Mouse (Mus musculus) midbrain, embryonic 15.5 days (tissue): Measurements from ENCODE around the gene Map2k5. TPM values are rescaled to one million over a fixed set of nuclear protein-coding genes. Genes with fewer than 3 reads are reported as not detected.

Experiments
- ATAC-seq: fragments of 200-750 bp; cut with Nextera tagmentation; replicated peaks from 2 replicates; pipeline ENCODE4 v1.8.0; 2017; ENCODE audit warnings: moderate TSS enrichment
- H3K27ac ChIP-seq: fragments of 300-500 bp; sonication (generic); 2 replicates; pipeline ENCODE4 v1.5.1; 2015; ENCODE audit warnings: mild to moderate bottlenecking, inconsistent platforms
- H3K27me3 ChIP-seq: fragments of 300-500 bp; sonication (generic); replicated peaks from 2 replicates; pipeline ENCODE4 v1.6.1; 2015; ENCODE audit warnings: inconsistent platforms
- H3K36me3 ChIP-seq: fragments of 300-500 bp; sonication (generic); replicated peaks from 2 replicates; pipeline ENCODE4 v1.6.1; 2015; ENCODE audit warnings: inconsistent platforms
- H3K4me1 ChIP-seq: fragments of 300-500 bp; sonication (generic); 2 replicates; pipeline ENCODE4 v1.6.1; 2015; ENCODE audit warnings: inconsistent platforms
- H3K4me2 ChIP-seq: fragments of 300-500 bp; sonication (generic); 2 replicates; pipeline ENCODE4 v1.6.1; 2015; ENCODE audit warnings: inconsistent platforms, mild to moderate bottlenecking, moderate library complexity
- H3K4me3 ChIP-seq: fragments of 300-500 bp; sonication (generic); 2 replicates; pipeline ENCODE4 v1.5.1; 2015; ENCODE audit warnings: mild to moderate bottlenecking, inconsistent platforms
- H3K9ac ChIP-seq: fragments of 300-500 bp; sonication (generic); 2 replicates; pipeline ENCODE4 v1.6.1; 2015; ENCODE audit warnings: mild to moderate bottlenecking, inconsistent platforms
- H3K9me3 ChIP-seq: fragments of 300-500 bp; sonication (generic); 2 replicates; pipeline ENCODE4 v1.6.1; 2016; ENCODE audit warnings: inconsistent platforms
- WGBS: fragments of 180-500 bp; shearing (Covaris S2); methylation state at CpG from one replicate; pipeline ENCODE4 v1.1.7; 2015; ENCODE audit warnings: mixed read lengths; 5-methylcytosine and 5-hydroxymethylcytosine counted together
- polyA plus RNA-seq: library from polyadenylated mRNA; unstranded; fragments of >200 nt; fragmentation: Nextera tagmentation; extraction: Ambion mirVana; gene quantifications from 2 replicates; pipeline ENCODE4 v1.2.1, GENCODE M21; 2015

Map2k5 gene
- polyA plus RNA-seq, 1 experiment from 2014 or later, result 38.7 TPM

- Histone ChIP-seq H3K9me3 (no peaks in the 10 kb centered on the region), H3K4me3 (no peak overlapping the region), H3K27ac (no peak overlapping the region), H3K9ac (no peak overlapping the region), H3K4me2 (no peak overlapping the region), H3K36me3 (no peaks in the 10 kb centered on the region), H3K27me3 (no peaks in the 10 kb centered on the region), H3K4me1 (peaks cover 27% of the 10 kb centered on the region)
- WGBS, result 55% methylated on average over 8 of the region's 8 CpGs
- ATAC-seq, result no peak
These were observed 5.2 kb downstream of the Map2k5 start for GRCm38 (mm10) chr9:63372541-63372940.

GRCm38 (mm10) chr9:63360410-63360809 is 17.3 kb downstream of the Map2k5 start:
- Histone ChIP-seq H3K36me3 (no peaks in the 10 kb centered on the region), H3K9me3 (no peaks in the 10 kb centered on the region)
- 48% methylated on average over 3 of the region's 3 CpGs for WGBS

GRCm38 (mm10) chr9:63359016-63359415 is 18.7 kb downstream of the Map2k5 start:
- 90% methylated on average over 5 of the region's 5 CpGs for WGBS
- no peaks in the 10 kb centered on the region for H3K4me1 ChIP-seq
- ATAC-seq, result no peak

More at GRCm38 (mm10) chr9:63360410-63360809, 17.3 kb downstream of the Map2k5 start:
- no peak overlapping the region for H3K9ac ChIP-seq
- H3K4me1 ChIP-seq, result no peaks in the 10 kb centered on the region
- no peak overlapping the region for H3K4me2 ChIP-seq
- no peak for ATAC-seq
- no peaks in the 10 kb centered on the region for H3K27me3 ChIP-seq
- no peak overlapping the region for H3K27ac ChIP-seq
- no peak overlapping the region for H3K4me3 ChIP-seq

GRCm38 (mm10) chr9:63356721-63357120 is 21.0 kb downstream of the Map2k5 start:
- no peak for ATAC-seq
- no peaks in the 10 kb centered on the region for H3K36me3 ChIP-seq
- no peak overlapping the region for H3K27ac ChIP-seq
- no peak overlapping the region for H3K9ac ChIP-seq
- H3K4me2 ChIP-seq, result no peak overlapping the region
- WGBS, result 93% methylated on average over 4 of the region's 4 CpGs
- no peaks in the 10 kb centered on the region for H3K9me3 ChIP-seq
- no peaks in the 10 kb centered on the region for H3K27me3 ChIP-seq
- no peaks in the 10 kb centered on the region for H3K4me1 ChIP-seq
- no peak overlapping the region for H3K4me3 ChIP-seq

More at GRCm38 (mm10) chr9:63359016-63359415, 18.7 kb downstream of the Map2k5 start:
- no peak overlapping the region for H3K27ac ChIP-seq
- H3K36me3 ChIP-seq, result no peaks in the 10 kb centered on the region
- no peak overlapping the region for H3K9ac ChIP-seq
- no peak overlapping the region for H3K4me3 ChIP-seq
- H3K9me3 ChIP-seq, result no peaks in the 10 kb centered on the region
- H3K27me3 ChIP-seq, result no peaks in the 10 kb centered on the region
- no peak overlapping the region for H3K4me2 ChIP-seq

- H3K9me3 ChIP-seq, result no peaks in the 10 kb centered on the region
- ATAC-seq, result no peak
- 84% methylated on average over 9 of the region's 9 CpGs for WGBS
- H3K9ac ChIP-seq, result no peak overlapping the region
- H3K36me3 ChIP-seq, result no peaks in the 10 kb centered on the region
- H3K27ac ChIP-seq, result no peak overlapping the region
- no peak overlapping the region for H3K4me3 ChIP-seq
- no peaks in the 10 kb centered on the region for H3K27me3 ChIP-seq
- H3K4me1 ChIP-seq, result no peaks in the 10 kb centered on the region
- H3K4me2 ChIP-seq, result no peak overlapping the region
These were observed 21.4 kb downstream of the Map2k5 start for GRCm38 (mm10) chr9:63356278-63356677.

GRCm38 (mm10) chr9:63354168-63354567 is 23.5 kb downstream of the Map2k5 start:
- no peaks in the 10 kb centered on the region for H3K9me3 ChIP-seq
- no peak overlapping the region for H3K27ac ChIP-seq
- H3K4me2 ChIP-seq, result no peak overlapping the region
- no peak overlapping the region for H3K4me3 ChIP-seq
- WGBS, result 87% methylated on average over 4 of the region's 4 CpGs
- H3K9ac ChIP-seq, result no peak overlapping the region
- ATAC-seq, result no peak
- H3K36me3 ChIP-seq, result no peaks in the 10 kb centered on the region
- no peaks in the 10 kb centered on the region for H3K27me3 ChIP-seq
- H3K4me1 ChIP-seq, result no peaks in the 10 kb centered on the region

GRCm38 (mm10) chr9:63350030-63350429 is 27.7 kb downstream of the Map2k5 start:
- Histone ChIP-seq H3K4me1 (0 out of 2 replicates have a peak, but pooled peaks cover 4% of the 10 kb centered on the region), H3K4me2 (no peak overlapping the region), H3K27me3 (no peaks in the 10 kb centered on the region), H3K4me3 (no peak overlapping the region), H3K9me3 (no peaks in the 10 kb centered on the region), H3K9ac (no peak overlapping the region), H3K27ac (no peak overlapping the region), H3K36me3 (no peaks in the 10 kb centered on the region)
- 92% methylated on average over 8 of the region's 8 CpGs for WGBS
- no peak for ATAC-seq

GRCm38 (mm10) chr9:63349241-63349640 is 28.5 kb downstream of the Map2k5 start:
- Histone ChIP-seq H3K36me3 (no peaks in the 10 kb centered on the region), H3K9ac (no peak overlapping the region), H3K4me1 (0 out of 2 replicates have a peak, but pooled peaks cover 4% of the 10 kb centered on the region), H3K4me2 (no peak overlapping the region), H3K27ac (no peak overlapping the region), H3K4me3 (no peak overlapping the region), H3K27me3 (no peaks in the 10 kb centered on the region), H3K9me3 (no peaks in the 10 kb centered on the region)
- WGBS, result 88% methylated on average over 3 of the region's 3 CpGs
- ATAC-seq, result no peak

GRCm38 (mm10) chr9:63348146-63348545 is 29.6 kb downstream of the Map2k5 start:
- 94% methylated on average over 1 of the region's 1 CpGs for WGBS
- Histone ChIP-seq H3K9ac (no peak overlapping the region), H3K4me1 (0 out of 2 replicates have a peak, but pooled peaks cover 4% of the 10 kb centered on the region), H3K27me3 (no peaks in the 10 kb centered on the region), H3K27ac (no peak overlapping the region), H3K9me3 (no peaks in the 10 kb centered on the region), H3K4me2 (no peak overlapping the region), H3K4me3 (no peak overlapping the region), H3K36me3 (no peaks in the 10 kb centered on the region)
- ATAC-seq, result no peak

- Histone ChIP-seq H3K4me2 (no peak overlapping the region), H3K9ac (no peak overlapping the region), H3K4me3 (no peak overlapping the region), H3K27me3 (no peaks in the 10 kb centered on the region), H3K27ac (no peak overlapping the region), H3K4me1 (0 out of 2 replicates have a peak, but pooled peaks cover 4% of the 10 kb centered on the region), H3K9me3 (no peaks in the 10 kb centered on the region), H3K36me3 (no peaks in the 10 kb centered on the region)
- no peak for ATAC-seq
- WGBS, result 85% methylated on average over 6 of the region's 6 CpGs
These were observed 31.7 kb downstream of the Map2k5 start for GRCm38 (mm10) chr9:63346029-63346428.

- ATAC-seq, result no peak
- Histone ChIP-seq H3K4me3 (no peak overlapping the region), H3K4me1 (peaks cover 26% of the 10 kb centered on the region), H3K36me3 (no peaks in the 10 kb centered on the region), H3K27me3 (no peaks in the 10 kb centered on the region), H3K9ac (no peak overlapping the region), H3K4me2 (no peak overlapping the region), H3K27ac (no peak overlapping the region), H3K9me3 (no peaks in the 10 kb centered on the region)
- 66% methylated on average over 3 of the region's 3 CpGs for WGBS
These were observed 35.9 kb downstream of the Map2k5 start for GRCm38 (mm10) chr9:63341761-63342160.

- Histone ChIP-seq H3K4me1 (peaks cover 24% of the 10 kb centered on the region), H3K4me2 (no peak overlapping the region), H3K36me3 (no peaks in the 10 kb centered on the region), H3K27ac (peak overlapping the region; percentile 42), H3K27me3 (no peaks in the 10 kb centered on the region), H3K9me3 (no peaks in the 10 kb centered on the region), H3K4me3 (no peak overlapping the region), H3K9ac (no peak overlapping the region)
- no peak for ATAC-seq
- WGBS, result 21% methylated on average over 6 of the region's 6 CpGs
These were observed 38.4 kb downstream of the Map2k5 start for GRCm38 (mm10) chr9:63339256-63339655.

- H3K27ac ChIP-seq, result no peak overlapping the region
- H3K36me3 ChIP-seq, result no peaks in the 10 kb centered on the region
- peaks cover 24% of the 10 kb centered on the region for H3K4me1 ChIP-seq
- no peak for ATAC-seq
- H3K9me3 ChIP-seq, result no peaks in the 10 kb centered on the region
- H3K9ac ChIP-seq, result no peak overlapping the region
- no peak overlapping the region for H3K4me2 ChIP-seq
- no peak overlapping the region for H3K4me3 ChIP-seq
- no peaks in the 10 kb centered on the region for H3K27me3 ChIP-seq
- WGBS, result 64% methylated on average over 6 of the region's 6 CpGs
These were observed 39.0 kb downstream of the Map2k5 start for GRCm38 (mm10) chr9:63338716-63339115.
